Mouse (Mus musculus): ENCODE data around the gene Abraxas2. TPM values are rescaled to one million over a fixed set of nuclear protein-coding genes. Genes with fewer than 3 reads are reported as not detected.

The Abraxas2 gene
- polyA plus RNA-seq, 1 experiment from 2014 or later = 27.1 TPM

DNA sequence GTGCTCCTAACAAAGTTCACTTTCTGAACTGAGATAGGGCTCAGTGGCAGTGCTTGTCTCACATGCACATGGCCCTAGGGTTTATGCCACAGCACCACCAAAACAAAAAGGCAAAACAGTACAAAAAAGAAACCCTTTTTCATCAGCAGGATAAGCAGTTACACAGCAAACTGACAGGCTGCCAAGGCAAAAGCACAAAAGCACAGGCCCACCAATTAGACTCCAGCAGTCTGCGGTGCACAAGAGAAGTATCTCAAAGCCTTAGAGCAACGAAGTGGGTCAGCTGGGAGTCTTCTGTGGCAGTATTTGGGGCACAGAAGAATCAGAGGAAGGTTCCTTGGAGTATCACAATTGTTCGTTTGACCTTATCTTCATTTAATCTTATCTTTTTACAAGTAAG lies 38.3 kb upstream of the Abraxas2 start:
- WGBS = 73% methylated on average over 3 of the region's 3 CpGs
- Histone ChIP-seq H3K4me1 (replicated peaks; ENCODE audit: control insufficient read depth, insufficient read depth, low read length) (no peaks in the 10 kb centered on the region), H3K4me3 (ENCODE audit: low read depth, low read length) (no peak overlapping the region), H3K4me2 (replicated peaks; ENCODE audit: low read depth) (no peak overlapping the region), H3K27ac (ENCODE audit: low read depth, low read length) (no peak overlapping the region), H3K9ac (ENCODE audit: low read depth, low read length) (no peak overlapping the region), H3K36me3 (ENCODE audit: control insufficient read depth, insufficient read depth) (peaks cover 4% of the 10 kb centered on the region; the same call in 1 of the 2 replicates), H3K27me3 (replicated peaks; ENCODE audit: control insufficient read depth, insufficient read depth, low read length) (no peaks in the 10 kb centered on the region), H3K9me3 (ENCODE audit: control insufficient read depth) (no peaks in the 10 kb centered on the region)
- no peak for TF ChIP-seq CTCF (IDR thresholded peaks at IDR 0.05; ENCODE audit: low read depth)
- ATAC-seq = no peak

DNA sequence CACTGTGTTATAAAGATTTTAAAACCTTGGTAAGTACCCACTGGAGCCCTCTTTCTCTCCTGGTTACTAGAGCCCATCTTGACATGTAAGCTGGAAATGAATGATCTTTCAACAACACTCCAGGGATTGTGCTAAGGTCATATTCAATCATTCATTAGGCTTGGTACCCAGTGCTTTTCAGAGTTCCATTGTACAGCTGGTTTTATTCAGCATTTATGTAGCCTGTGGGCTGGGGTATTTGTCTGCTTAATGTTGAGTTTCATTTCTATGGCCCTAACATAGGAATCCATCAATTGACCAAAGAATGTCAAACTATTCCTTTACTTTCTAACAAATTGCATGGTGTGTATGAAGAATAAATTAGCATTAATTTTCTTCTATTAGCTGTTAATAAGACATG lies 35.2 kb upstream of the Abraxas2 start:
- Histone ChIP-seq H3K9me3 (ENCODE audit: control insufficient read depth) (no peaks in the 10 kb centered on the region), H3K4me3 (ENCODE audit: low read depth, low read length) (no peak overlapping the region), H3K36me3 (ENCODE audit: control insufficient read depth, insufficient read depth) (peaks cover 13% of the 10 kb centered on the region), H3K27me3 (replicated peaks; ENCODE audit: control insufficient read depth, insufficient read depth, low read length) (no peaks in the 10 kb centered on the region), H3K9ac (ENCODE audit: low read depth, low read length) (no peak overlapping the region), H3K4me2 (replicated peaks; ENCODE audit: low read depth) (no peak overlapping the region), H3K4me1 (replicated peaks; ENCODE audit: control insufficient read depth, insufficient read depth, low read length) (no peaks in the 10 kb centered on the region), H3K27ac (ENCODE audit: low read depth, low read length) (no peak overlapping the region)
- ATAC-seq = no peak
- no peak for TF ChIP-seq CTCF (IDR thresholded peaks at IDR 0.05; ENCODE audit: low read depth)

DNA sequence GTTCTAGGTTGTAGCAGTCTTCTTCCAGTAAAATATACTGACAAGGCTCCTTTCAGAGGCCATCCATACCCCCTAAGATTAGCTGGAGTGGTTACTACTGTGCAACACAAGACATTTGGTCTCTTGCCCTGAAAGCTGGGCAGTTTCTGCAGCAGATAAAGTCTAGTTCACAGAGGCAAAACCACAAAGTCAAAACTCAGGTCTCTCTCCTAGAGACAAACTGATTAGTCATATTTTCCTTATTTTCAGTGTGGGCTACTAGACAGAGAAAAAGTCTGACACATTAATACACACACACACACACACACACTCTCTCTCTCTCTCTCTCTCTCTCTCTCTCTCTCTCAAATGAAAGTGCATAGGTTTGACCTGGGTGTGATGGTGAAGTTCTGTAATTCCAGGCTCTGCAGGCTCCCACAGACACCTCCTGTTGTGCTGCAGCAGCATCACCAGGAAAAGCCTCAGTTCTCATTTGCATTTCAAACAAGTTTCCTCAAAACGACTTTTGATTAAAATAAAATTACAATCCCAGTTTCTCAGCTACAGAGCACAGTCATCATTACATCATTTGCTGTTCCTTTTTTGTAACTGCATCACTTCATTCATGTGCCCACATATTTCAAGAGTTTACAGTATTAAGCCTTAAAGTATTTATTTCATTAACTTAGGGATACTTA lies 34.5 kb upstream of the Abraxas2 start:
- Histone ChIP-seq H3K4me1 (replicated peaks; ENCODE audit: control insufficient read depth, insufficient read depth, low read length) (no peaks in the 10 kb centered on the region), H3K4me2 (replicated peaks; ENCODE audit: low read depth) (no peak overlapping the region), H3K36me3 (ENCODE audit: control insufficient read depth, insufficient read depth) (peaks cover 13% of the 10 kb centered on the region), H3K4me3 (ENCODE audit: low read depth, low read length) (no peak overlapping the region), H3K9me3 (ENCODE audit: control insufficient read depth) (no peaks in the 10 kb centered on the region), H3K27me3 (replicated peaks; ENCODE audit: control insufficient read depth, insufficient read depth, low read length) (no peaks in the 10 kb centered on the region), H3K9ac (ENCODE audit: low read depth, low read length) (no peak overlapping the region), H3K27ac (ENCODE audit: low read depth, low read length) (no peak overlapping the region)
- ATAC-seq = no peak
- no peak for TF ChIP-seq CTCF (IDR thresholded peaks at IDR 0.05; ENCODE audit: low read depth)
- 19% methylated on average over 1 of the region's 1 CpGs for WGBS

DNA sequence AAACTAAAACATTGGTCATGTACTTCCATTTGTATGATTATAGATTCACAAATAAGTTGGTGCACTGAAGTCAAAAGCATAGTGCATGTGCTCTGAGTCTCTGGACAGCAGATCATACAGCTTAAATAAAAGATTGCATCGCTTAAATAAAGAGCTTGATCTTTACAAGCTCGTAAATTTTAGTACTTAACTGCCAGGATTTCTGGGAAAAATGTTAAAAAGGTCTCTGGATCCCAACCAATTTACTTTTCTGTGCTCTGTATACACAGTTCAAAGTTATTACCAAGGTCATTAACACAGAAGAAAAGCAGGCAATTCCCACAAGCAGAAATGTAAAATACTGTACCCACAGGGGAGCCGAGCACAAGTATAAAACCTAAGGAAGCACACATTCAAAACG lies 28.1 kb upstream of the Abraxas2 start:
- Histone ChIP-seq H3K36me3 (ENCODE audit: control insufficient read depth, insufficient read depth) (peaks cover 37% of the 10 kb centered on the region; the same call in 1 of the 2 replicates), H3K4me2 (replicated peaks; ENCODE audit: low read depth) (no peak overlapping the region), H3K4me1 (replicated peaks; ENCODE audit: control insufficient read depth, insufficient read depth, low read length) (no peaks in the 10 kb centered on the region), H3K27ac (ENCODE audit: low read depth, low read length) (no peak overlapping the region), H3K4me3 (ENCODE audit: low read depth, low read length) (no peak overlapping the region), H3K9me3 (ENCODE audit: control insufficient read depth) (no peaks in the 10 kb centered on the region), H3K9ac (ENCODE audit: low read depth, low read length) (no peak overlapping the region), H3K27me3 (replicated peaks; ENCODE audit: control insufficient read depth, insufficient read depth, low read length) (no peaks in the 10 kb centered on the region)
- TF ChIP-seq CTCF (IDR thresholded peaks at IDR 0.05; ENCODE audit: low read depth) = no peak
- 57% methylated on average over 4 of the region's 4 CpGs for WGBS
- no peak for ATAC-seq

DNA sequence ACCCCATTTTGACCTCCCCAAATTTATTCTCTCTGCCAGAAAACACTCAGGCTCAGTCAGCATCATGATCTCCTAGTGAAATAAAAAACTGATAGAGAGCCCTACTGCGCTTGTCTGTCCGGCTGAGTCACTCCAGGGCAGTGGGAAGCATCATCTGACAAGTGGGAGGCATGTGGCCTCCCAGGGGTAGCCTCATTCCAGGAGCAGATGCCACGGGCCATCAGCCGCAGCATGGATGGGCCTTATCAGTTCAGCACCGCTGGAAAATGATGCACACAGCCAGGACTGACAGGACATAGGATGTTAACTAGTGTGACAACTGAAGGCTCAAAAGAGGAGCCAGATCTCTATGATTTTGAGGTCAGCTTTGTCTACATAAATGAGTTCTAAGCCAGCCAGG lies 17.7 kb upstream of the Abraxas2 start:
- Histone ChIP-seq H3K9me3 (ENCODE audit: control insufficient read depth) (no peaks in the 10 kb centered on the region), H3K36me3 (ENCODE audit: control insufficient read depth, insufficient read depth) (peaks cover 2% of the 10 kb centered on the region; the same call in 1 of the 2 replicates), H3K27ac (ENCODE audit: low read depth, low read length) (no peak overlapping the region), H3K4me1 (replicated peaks; ENCODE audit: control insufficient read depth, insufficient read depth, low read length) (no peaks in the 10 kb centered on the region), H3K27me3 (replicated peaks; ENCODE audit: control insufficient read depth, insufficient read depth, low read length) (no peaks in the 10 kb centered on the region), H3K4me3 (ENCODE audit: low read depth, low read length) (no peak overlapping the region), H3K4me2 (replicated peaks; ENCODE audit: low read depth) (no peak overlapping the region), H3K9ac (ENCODE audit: low read depth, low read length) (no peak overlapping the region)
- TF ChIP-seq CTCF (IDR thresholded peaks at IDR 0.05; ENCODE audit: low read depth) = no peak
- WGBS = 75% methylated on average over 5 of the region's 5 CpGs
- ATAC-seq = no peak

DNA sequence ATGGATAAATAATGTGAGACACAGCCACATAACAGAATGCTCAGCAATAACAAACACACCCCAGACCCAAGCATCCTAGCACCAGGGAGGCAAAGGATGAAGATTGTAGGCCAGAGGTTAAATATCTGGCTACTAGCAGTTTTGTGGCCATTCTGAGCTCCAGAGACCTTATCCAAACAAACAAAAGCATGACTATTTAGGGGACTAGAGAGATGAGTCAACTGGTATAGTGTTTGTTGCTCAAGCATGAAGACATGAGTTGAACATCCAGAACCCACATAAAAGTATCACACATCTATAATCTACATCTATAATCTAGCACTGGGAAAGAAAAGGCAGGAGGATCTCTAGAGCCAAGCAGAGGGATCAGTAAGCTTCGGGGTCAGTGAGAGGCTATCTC lies 16.6 kb upstream of the Abraxas2 start:
- TF ChIP-seq CTCF (IDR thresholded peaks at IDR 0.05; ENCODE audit: low read depth) = no peak
- H3K4me1 ChIP-seq (replicated peaks; ENCODE audit: control insufficient read depth, insufficient read depth, low read length) = no peaks in the 10 kb centered on the region
- no peak overlapping the region for H3K4me2 ChIP-seq (replicated peaks; ENCODE audit: low read depth)
- peaks cover 2% of the 10 kb centered on the region; the same call in 1 of the 2 replicates for H3K36me3 ChIP-seq (ENCODE audit: control insufficient read depth, insufficient read depth)
- H3K9ac ChIP-seq (ENCODE audit: low read depth, low read length) = no peak overlapping the region
- H3K9me3 ChIP-seq (ENCODE audit: control insufficient read depth) = no peaks in the 10 kb centered on the region
- no peaks in the 10 kb centered on the region for H3K27me3 ChIP-seq (replicated peaks; ENCODE audit: control insufficient read depth, insufficient read depth, low read length)
- no peak for ATAC-seq
- no peak overlapping the region for H3K27ac ChIP-seq (ENCODE audit: low read depth, low read length)
- H3K4me3 ChIP-seq (ENCODE audit: low read depth, low read length) = no peak overlapping the region
- 100% methylated on average over 1 of the region's 1 CpGs for WGBS

All from intestine, postnatal 0 days (tissue).